Mouse (Mus musculus): ENCODE results near the gene Rsc1a1.

Gene Rsc1a1

DNA sequence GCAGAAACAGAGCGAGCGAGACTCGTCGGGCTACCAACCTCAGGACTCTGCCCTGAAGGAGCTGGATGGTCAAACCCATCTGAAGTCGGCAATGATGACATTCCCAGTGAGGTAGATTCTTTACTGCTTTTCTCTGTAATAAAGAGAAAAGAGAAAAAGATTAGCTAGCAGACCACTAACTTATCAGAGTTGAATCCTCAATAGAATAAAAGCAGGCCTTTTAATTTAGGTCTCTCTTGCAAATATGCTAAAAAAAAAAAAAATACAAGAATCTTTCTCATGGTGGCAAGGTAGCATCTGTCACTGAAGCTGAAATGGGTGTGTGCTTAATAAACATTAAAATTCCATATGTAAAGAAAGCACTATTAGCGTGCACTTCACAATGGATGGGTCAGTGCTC is at the start of gene Rsc1a1:
Gene Rsc1a1, minus strand, starts transcription at position 101 of the 400 bp plus-strand sequence.
- in situ Hi-C loops (cut with MboI) = no loop called here

DNA sequence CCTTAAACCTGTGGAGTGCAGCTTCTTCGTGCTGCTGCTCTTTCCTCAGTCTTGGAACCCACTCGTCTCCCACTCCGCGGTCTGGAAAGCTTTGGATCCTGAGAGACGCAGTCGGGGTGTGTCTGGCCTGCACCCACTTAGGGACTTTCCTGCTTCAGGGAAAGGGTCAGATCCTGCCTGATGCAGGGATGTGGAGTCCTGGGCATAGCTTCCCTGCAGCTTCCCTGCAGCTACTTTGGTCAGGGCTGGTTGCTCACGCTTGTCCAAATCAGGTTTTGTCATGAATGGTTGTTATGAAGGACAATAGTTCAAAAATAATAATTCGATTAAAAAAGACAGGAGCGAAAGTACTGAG is 49.8 kb upstream of the Rsc1a1 start:
- in situ Hi-C loops (cut with MboI) = no loop called here

DNA sequence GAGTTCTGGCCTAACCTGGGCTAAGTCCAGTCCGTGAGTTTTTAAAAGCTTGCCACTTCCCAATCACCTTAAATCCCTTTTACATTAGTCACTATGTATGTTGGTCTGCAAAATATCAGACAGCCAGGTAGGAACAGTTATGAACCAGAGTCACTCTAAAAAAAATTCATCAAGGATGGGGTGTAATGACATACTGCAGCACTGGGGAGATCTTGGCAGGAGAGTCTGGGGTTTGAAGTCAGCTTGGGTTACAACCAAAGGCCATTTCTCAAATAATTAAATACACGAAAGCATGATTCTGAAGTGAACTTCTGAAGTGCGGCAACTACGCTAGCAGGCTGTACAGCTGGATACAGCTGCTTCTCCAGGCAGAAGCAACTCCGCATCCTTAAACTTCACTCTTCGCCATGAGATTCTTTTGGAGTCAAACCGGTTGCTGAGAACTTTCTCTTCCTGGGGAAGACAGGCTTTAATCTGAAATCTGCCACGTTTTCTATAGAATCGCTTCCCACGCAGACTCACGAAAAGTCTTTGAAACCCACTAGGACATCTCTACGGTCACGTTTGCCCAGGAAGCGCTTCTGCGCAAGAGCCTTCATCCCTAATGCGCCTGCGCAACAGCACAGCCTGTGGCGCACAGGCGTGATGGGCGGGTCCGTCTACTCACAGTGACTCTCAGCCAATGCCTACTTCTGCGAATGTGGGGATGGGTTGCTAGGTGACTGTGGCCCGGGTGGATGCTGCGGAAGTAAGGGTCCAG is 49.2 kb upstream of the Rsc1a1 start:
- in situ Hi-C loops (cut with MboI) = no loop called here

DNA sequence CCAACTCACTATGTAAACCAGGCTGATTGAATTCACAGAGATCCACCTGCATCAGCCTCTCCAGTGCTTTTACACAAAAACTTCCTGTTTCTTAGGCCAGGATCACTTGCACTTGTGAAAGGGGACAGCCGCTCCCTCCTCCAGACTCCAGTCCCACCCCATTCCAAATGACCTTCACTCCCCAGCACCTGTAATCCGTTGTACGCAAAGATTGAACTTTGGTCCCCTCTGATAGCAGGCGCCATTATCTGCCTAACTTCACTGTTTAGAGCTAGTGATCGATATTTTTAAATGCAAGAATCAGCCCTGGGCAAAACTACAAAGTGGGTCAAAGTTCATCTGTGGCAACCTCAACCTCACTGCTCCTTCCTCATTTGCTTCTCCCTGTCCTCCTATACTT is 46.4 kb upstream of the Rsc1a1 start:
- in situ Hi-C loops (cut with MboI) = no loop called here

DNA sequence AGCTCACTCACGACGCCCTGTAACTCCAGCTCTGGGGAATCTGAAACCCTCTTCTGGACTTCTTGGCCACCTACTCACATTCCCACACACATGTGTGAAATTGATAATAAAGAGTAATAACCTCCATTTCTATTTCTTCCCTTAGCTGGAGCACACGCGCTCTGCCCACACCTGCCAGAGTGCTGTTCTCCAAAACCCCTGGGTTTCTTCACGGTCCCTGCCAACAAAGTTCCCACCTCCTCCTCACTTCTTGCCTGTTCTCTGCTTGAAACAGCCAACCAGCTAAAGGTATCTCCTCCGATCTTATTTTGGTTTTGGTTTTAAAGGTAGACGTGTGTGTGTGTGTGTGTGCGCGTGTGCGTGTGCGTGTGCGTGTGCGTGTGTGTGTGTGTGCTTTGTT is 45.0 kb upstream of the Rsc1a1 start:
- in situ Hi-C loops (cut with MboI) = no loop called here

DNA sequence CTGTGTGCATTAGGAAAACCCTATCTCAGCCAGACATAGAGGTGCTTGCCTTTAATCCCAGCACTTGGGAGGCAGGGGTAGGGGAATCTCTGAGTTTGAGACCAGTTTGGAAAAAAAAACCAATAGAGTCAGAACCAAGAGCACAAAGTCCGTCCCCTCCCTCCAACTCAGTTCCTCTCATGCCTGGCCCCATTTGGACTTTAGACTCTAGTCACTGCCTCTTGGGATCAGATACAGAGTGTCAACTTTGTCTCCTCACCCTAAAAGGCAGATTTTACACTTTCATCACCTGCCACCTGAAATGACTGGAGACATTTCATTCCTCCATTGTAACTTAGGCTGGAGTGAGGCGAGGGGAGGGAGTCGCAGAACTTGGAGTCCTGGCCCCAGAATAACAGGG is 43.9 kb upstream of the Rsc1a1 start:
- in situ Hi-C loops (cut with MboI) = no loop called here

DNA sequence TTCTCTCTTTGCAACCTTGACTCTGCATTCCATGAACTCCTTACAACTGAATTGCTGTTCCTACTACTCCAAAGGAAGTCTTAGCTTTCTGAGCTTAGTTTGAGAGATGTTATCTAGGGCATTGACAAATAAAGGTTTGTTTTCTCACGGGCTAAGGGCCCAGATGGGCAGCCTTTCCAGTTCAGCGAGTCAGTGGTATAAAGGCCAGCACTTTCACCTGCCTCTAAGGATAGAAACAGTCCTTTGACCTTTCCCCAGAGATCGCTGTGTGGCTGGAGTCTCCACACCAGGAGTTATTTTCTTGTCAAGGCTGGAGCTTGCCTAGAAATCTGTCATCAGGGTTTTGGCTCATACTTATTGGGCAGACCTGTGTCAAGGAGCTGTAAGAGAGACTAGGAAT is 40.3 kb upstream of the Rsc1a1 start:
- in situ Hi-C loops (cut with MboI) = no loop called here

DNA sequence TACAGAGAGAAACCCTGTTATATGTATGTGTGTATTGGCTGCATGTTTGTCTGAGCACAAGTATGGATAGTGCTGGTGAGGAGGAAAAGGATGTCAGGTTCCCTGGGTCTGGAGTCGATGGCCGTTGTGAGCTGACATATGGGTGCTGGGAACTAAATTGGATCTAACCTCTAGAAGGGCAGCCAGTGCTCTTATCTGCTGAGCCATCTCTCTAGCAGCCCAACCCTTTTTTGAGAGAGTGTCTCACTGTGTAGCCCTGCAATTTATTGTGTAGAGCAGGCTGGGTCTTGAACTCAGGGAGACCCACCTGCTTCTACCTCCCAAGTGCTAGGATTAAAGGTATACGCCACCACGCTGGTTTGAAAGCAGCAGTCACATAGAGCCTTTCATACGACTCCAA is 39.9 kb upstream of the Rsc1a1 start:
- in situ Hi-C loops (cut with MboI) = no loop called here

DNA sequence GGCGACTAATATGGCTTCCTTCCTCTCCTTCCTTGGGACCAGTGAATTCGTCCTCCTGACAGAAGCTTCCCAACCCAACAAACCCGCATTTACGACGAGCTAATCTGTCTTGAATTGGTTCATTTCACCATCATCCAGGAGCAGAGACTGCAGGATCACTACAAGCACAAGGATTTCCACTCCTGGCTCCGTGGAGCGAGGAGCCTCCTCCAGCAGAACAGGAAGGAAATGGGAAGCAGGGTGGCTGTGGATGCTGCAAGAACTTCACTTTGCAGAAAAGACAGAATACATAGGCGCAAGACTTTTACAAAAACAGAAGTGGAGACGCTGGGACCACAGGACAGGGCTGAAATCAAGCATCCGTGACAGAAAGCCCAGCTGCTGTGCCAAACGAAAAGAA is 39.2 kb upstream of the Rsc1a1 start:
- in situ Hi-C loops (cut with MboI) = loop anchor here (5.0 kb wide), 1 partner anchor 68 kb away; the partner anchor contains the start of genes Casp9 and Dnajc16

DNA sequence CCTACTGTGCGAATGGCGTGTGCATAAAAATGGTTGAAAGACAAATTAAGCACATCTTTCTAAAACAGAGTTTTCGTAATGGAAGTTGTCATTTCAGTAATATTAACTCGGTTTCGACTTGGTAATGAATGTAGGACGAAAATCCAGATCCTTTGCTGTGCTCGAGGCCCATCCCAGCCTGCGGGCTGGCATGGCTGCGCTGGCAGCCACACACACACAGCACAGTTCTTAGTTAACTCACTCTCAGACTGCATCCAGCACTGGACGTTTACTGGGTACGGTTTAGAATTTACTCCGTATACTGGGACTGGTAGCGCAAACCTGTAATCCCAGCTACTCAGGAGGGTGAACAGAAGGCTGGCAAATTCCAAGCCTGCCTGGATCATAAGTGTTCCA is 38.3 kb upstream of the Rsc1a1 start:
- in situ Hi-C loops (cut with MboI) = loop anchor here (5.0 kb wide), 1 partner anchor 69 kb away; the partner anchor contains the start of genes Casp9 and Dnajc16

DNA sequence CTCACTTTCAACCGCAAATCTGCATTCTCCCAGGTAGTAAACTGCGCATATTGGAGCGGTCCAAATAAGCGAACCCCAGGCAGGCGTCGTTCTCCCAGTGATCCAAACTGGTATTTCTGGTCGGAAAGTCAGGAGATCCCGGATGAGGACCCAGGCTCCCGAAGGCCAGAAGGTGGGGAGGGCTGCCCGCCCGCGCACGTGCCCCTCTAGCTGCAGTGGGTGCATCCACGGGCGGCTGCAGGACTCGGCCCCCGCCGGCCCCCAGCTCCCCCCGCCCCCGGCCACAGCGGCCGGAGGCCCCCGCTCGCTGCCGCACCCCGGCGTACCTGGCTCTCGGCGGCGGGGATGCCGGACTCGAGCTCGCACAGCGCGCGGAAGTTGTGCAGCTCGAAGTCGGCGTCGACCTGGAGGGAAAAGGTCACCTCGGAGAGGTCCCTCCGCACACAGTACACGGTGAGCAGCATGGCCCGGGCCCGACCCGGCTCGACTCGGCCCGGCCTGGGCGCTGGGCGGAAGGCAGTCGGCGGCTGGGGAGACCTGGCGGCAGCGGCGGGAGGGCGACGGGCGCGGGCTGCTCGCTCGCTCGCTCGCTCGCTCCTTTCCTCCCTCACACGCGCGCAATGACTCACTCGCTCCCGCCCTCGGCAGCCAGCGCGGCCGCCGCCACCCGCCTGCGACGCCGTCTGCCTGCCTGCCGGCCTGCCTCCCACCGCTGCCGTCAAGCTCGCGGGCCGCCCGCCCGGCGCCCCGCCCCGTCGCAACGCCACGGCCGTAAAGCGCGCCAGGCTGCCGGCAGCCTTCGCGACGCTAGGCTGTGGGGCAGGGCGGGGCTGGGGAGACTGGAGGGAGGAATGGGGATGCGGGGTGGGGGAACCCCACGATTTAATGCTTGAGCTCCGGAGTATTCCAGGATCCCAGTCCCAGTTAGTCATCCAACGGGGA is 37.6 kb upstream of the Rsc1a1 start, which contains the start of gene Ddi2:
Gene Ddi2, minus strand, starts transcription at position 689 of the 942 bp plus-strand sequence.
- in situ Hi-C loops (cut with MboI) = loop anchor here (5.0 kb wide), 1 partner anchor 69 kb away; the partner anchor contains the start of genes Casp9 and Dnajc16

DNA sequence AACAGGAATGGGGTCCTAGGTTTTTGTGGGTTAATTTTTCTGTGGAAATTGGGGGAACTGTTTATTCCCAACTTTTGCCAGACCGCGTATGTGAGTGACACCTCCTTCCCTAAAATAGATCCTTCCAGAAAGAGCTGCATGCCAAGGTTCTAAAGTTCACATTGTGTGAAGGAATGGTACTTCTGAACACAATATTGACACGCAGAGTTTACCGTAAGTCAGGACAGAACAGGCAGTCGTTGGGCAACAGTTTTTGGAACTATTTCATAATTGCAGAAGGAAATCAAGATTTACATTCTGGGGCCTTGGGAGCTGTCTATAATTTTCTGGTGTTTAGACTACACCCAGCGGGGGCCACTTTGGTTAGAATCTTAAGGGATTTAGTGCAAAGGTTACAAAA is 36.6 kb upstream of the Rsc1a1 start:
- in situ Hi-C loops (cut with MboI) = loop anchor here (5.0 kb wide), 1 partner anchor 70 kb away; the partner anchor contains the start of genes Casp9 and Dnajc16

DNA sequence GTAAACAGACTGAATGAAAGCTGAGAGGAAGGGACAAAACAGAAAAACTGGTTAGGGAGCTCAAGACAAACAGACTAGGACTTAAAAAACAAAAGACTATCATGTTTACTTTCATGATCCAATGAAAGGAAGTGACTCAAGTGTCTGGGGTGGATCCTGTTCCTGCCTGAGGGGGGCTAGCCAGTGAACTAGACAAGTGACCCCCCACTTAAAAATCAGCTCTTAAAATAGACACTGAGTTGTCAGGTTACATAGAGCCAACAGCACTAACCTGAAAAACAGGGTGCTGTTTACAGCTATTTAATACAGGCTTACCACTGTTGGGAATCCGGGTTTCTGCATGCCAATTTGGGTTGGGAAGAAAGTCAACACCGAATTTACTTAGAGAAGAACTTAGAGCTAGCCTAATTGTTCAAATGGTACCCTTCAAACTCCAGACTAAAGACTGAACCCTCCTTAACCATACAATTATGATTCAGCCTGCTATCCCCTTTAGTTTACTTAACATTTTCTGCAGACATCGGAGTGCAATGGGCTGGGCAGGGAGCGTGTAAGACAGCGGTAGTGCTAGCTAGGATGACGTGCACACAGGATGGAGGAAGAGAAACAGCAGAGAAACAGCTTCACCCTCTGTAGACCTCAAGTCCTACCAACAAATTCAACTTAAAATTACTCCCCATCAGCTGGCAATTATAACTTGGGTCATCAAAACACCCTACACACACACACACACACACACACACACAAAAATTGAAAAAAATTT is 35.5 kb upstream of the Rsc1a1 start:
- in situ Hi-C loops (cut with MboI) = loop anchor here (5.0 kb wide), 1 partner anchor 71 kb away; the partner anchor contains the start of genes Casp9 and Dnajc16

DNA sequence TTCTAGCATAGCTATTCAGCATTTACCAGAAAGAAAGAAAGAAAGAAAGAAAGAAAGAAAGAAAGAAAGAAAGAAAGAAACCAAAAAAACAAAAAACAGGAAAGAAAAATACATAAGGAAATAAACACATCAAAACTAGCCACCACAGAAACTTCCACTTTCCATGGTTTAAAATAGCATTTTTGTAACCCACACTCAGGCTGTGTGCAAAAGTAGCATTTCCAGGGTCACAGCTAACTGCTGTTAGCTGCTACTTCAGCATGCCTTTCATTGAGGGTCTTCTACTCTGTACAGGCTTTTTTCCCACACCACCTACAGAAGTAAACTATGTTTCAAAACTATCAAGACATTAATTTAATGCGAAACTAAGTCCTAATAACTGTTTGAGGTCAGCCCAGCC is 33.9 kb upstream of the Rsc1a1 start:
- in situ Hi-C loops (cut with MboI) = no loop called here

DNA sequence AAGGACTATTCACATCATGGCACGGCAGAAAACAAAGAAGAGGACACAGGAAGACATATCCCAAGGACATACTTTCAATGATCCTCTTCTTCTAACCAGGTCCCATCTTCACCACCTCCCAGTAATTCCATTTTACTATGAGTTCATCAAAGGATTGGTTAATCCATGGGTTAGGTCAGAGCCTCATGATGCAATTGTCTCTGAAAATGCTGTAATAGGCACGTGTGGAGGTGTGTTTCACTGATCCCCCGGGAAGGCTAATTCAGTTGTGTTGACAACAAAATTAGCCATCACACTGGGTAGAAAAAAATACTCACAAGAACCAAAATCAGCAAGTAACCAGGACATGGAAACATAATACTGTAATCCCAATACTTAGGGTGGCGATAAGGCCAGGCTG is 32.2 kb upstream of the Rsc1a1 start:
- in situ Hi-C loops (cut with MboI) = no loop called here

DNA sequence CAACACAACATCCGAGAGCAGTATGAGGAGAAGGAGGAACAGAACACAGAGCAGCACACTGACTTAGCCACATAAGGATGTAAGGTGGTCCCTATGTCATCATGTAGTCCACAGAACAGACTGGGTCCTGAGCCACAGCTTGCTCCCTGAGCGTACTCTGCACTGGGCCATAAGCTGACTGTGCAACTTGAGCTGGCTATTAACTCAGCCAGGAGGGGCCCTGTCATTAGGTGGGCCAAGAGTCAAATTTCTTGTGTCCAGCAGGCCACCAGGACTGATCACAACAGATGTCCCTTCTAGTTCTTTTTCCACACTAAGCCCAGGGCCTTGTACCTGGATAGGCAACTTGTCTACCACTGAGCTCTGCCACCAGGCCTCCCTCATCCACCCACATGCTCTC is 29.6 kb upstream of the Rsc1a1 start:
- in situ Hi-C loops (cut with MboI) = no loop called here

DNA sequence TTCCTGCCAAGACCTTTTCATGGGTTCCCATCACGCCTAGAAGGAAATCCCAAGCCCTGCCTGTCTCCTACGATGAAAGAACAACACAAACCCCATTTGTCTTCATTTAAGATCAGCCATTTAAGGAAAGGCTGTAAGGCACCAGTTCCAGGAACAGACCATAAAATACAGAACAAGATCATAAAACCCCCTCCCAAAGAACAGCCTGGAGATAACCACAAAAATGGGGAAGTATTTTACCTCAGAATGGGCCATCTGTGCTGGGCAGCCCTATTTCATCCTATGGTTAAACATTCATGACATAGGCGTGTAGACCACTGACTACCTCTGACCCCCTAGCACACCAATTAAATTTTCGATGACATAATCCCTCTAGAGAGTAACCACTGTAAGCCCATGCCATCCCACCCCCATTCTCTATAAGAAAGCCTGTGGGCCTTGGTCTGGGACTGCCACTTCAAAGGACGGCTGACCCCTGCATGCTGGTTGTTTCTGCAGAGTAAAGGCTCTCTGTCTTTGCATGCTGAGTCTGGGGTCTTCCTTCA is 28.3 kb upstream of the Rsc1a1 start:
- in situ Hi-C loops (cut with MboI) = no loop called here

DNA sequence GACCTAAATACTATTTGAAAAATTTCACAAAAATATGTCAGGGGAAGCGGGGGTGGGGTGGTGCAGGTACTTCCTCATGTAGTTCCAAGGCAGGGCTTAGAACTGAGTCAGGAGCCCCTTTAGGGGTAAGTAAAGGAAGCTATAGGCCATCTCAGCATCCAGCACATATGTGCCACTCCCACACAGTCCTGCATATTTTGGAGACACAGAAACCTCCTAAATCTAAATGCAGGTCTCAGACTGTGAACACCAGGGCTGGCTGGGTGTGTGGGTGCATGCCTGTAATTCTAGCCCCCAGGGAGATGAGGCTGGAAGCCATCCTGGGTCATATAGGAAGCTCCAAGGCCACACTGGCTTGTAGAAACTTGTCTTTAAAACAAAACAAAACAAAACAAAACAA is 25.9 kb upstream of the Rsc1a1 start:
- in situ Hi-C loops (cut with MboI) = no loop called here

DNA sequence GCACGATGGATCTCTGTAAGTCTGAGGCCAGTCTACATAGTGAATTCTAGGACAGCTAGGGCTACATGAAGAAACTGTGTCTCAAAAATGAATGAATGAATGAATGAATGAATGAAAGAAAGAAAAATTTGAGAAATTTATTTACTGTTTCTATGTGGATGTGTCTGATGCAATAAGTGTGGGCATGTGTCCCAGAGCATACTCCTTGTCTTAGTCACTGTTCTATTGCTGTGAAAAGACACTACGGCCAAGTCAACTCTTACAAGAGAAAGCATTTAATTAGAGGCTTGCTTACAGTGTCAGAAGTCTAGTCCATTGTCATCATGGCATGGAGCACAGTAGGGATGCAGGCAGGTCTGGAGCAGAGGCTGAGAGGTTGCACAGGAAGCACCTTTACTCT is 23.6 kb upstream of the Rsc1a1 start:
- in situ Hi-C loops (cut with MboI) = no loop called here

DNA sequence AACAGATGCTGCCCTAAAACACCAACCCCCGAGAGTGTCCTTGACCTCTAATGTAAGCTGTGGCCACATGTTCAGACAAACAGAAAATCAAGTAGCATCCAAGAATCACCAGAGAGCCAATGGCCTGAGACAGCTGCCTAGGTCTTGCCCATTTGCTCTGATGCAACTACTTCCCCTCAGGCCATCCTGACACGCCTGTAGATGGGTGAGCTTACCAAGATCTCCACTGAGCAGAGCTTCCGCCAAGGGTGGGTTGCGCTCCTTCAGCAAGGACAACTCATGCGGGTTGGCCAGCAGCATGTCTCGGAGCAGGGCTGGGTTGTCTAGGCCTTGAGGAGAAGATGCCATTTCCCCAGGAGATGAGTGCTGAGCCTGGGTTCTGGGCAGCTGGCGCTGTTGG is 22.6 kb upstream of the Rsc1a1 start:
- in situ Hi-C loops (cut with MboI) = no loop called here

DNA sequence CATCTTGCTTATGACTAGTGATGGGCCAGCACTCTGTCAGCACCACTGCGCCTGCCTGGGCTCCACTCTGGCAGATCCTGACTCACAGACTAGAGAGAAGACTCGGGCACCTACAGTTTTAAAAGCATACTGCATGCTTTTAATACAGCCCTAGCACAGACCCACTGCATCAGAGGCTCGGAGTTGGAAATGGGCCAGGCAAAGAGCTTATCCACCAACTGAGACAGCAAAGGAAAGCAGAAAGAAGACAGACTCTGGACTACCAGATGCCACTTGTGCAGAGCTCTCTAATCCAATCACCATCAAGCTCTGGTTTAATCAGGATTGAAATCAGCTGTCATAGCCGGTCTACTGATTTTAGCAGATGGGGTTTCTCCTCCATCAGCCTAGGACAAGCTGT is 19.9 kb upstream of the Rsc1a1 start:
- in situ Hi-C loops (cut with MboI) = no loop called here

DNA sequence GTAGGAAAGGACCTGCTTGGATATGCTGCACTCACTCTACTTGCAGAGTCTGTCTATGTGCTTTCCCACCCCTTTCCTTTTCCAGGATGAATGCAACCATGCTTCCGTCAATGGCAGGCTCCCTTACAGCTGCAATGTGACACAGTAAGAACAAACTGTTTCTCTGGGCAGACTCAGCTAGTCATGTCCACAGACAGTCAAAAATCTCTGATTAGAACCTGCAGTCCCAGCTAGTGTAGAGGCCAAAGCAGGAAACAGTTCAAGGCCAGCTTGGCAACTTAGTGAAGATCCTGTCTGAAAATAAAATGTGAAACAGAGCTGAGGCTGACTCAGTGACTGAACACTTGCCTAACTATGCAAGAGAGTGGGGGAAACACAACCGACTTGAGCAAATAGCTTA is 19.2 kb upstream of the Rsc1a1 start:
- in situ Hi-C loops (cut with MboI) = no loop called here
